Mouse (Mus musculus): ENCODE measurements around the gene Mei4. TPM values are rescaled to one million over a fixed set of nuclear protein-coding genes. Genes with fewer than 3 reads are reported as not detected.

Mei4 gene
- polyA plus RNA-seq, 1 experiment from 2014 or later: 1.1 TPM

- no peak overlapping the region for H3K27ac ChIP-seq
- ATAC-seq (ENCODE audit: low FRiP score): no peak
- no peak overlapping the region for H3K4me2 ChIP-seq
- H3K9me3 ChIP-seq: no peaks in the 10 kb centered on the region
- 95% methylated on average over 1 of the region's 1 CpGs for WGBS
- no peaks in the 10 kb centered on the region for H3K36me3 ChIP-seq (replicated peaks)
- no peak overlapping the region for H3K9ac ChIP-seq
- H3K27me3 ChIP-seq: no peaks in the 10 kb centered on the region
- H3K4me1 ChIP-seq: no peaks in the 10 kb centered on the region
- H3K4me3 ChIP-seq (replicated peaks): no peak overlapping the region
Observed at GRCm38 (mm10) chr9:81966765-81967164, 103.3 kb downstream of the Mei4 start.

- Histone ChIP-seq H3K4me3 (replicated peaks) (no peak overlapping the region), H3K9ac (no peak overlapping the region), H3K27ac (no peak overlapping the region), H3K36me3 (replicated peaks) (no peaks in the 10 kb centered on the region), H3K9me3 (no peaks in the 10 kb centered on the region), H3K4me2 (no peak overlapping the region), H3K4me1 (no peaks in the 10 kb centered on the region), H3K27me3 (no peaks in the 10 kb centered on the region)
- ATAC-seq (ENCODE audit: low FRiP score): no peak
- WGBS: 56% methylated on average over 2 of the region's 2 CpGs
Observed at GRCm38 (mm10) chr9:81968935-81969334, 105.5 kb downstream of the Mei4 start.

- no peaks in the 10 kb centered on the region for H3K4me1 ChIP-seq
- H3K4me3 ChIP-seq (replicated peaks): no peak overlapping the region
- ATAC-seq (ENCODE audit: low FRiP score): no peak
- H3K36me3 ChIP-seq (replicated peaks): no peaks in the 10 kb centered on the region
- no peak overlapping the region for H3K9ac ChIP-seq
- 85% methylated on average over 3 of the region's 3 CpGs for WGBS
- H3K27me3 ChIP-seq: no peaks in the 10 kb centered on the region
- no peak overlapping the region for H3K4me2 ChIP-seq
- H3K9me3 ChIP-seq: no peaks in the 10 kb centered on the region
- no peak overlapping the region for H3K27ac ChIP-seq
Observed at GRCm38 (mm10) chr9:81982461-81982860, 119.0 kb downstream of the Mei4 start.

GRCm38 (mm10) chr9:82012991-82013390 is 149.5 kb downstream of the Mei4 start:
- ATAC-seq (ENCODE audit: low FRiP score): no peak
- H3K4me1 ChIP-seq: no peaks in the 10 kb centered on the region
- no peak overlapping the region for H3K4me2 ChIP-seq
- no peak overlapping the region for H3K27ac ChIP-seq
- WGBS: 61% methylated on average over 3 of the region's 3 CpGs
- no peaks in the 10 kb centered on the region for H3K9me3 ChIP-seq
- H3K9ac ChIP-seq: no peak overlapping the region
- no peak overlapping the region for H3K4me3 ChIP-seq (replicated peaks)
- no peaks in the 10 kb centered on the region for H3K36me3 ChIP-seq (replicated peaks)
- H3K27me3 ChIP-seq: no peaks in the 10 kb centered on the region

- 89% methylated on average over 1 of the region's 1 CpGs for WGBS
- Histone ChIP-seq H3K27ac (no peak overlapping the region), H3K4me1 (no peaks in the 10 kb centered on the region), H3K27me3 (no peaks in the 10 kb centered on the region), H3K4me2 (no peak overlapping the region), H3K4me3 (replicated peaks) (no peak overlapping the region), H3K9me3 (no peaks in the 10 kb centered on the region), H3K36me3 (replicated peaks) (no peaks in the 10 kb centered on the region), H3K9ac (no peak overlapping the region)
- ATAC-seq (ENCODE audit: low FRiP score): no peak
Observed at GRCm38 (mm10) chr9:82042515-82043056, 179.1 kb downstream of the Mei4 start.

- Histone ChIP-seq H3K4me3 (replicated peaks) (no peak overlapping the region), H3K36me3 (replicated peaks) (no peaks in the 10 kb centered on the region), H3K4me2 (no peak overlapping the region), H3K9me3 (no peaks in the 10 kb centered on the region), H3K27ac (no peak overlapping the region), H3K4me1 (no peaks in the 10 kb centered on the region), H3K27me3 (no peaks in the 10 kb centered on the region), H3K9ac (no peak overlapping the region)
- WGBS: 88% methylated on average over 2 of the region's 2 CpGs
- ATAC-seq (ENCODE audit: low FRiP score): no peak
Observed at GRCm38 (mm10) chr9:82044517-82044916, 181.0 kb downstream of the Mei4 start.

- Histone ChIP-seq H3K4me2 (no peak overlapping the region), H3K27me3 (no peaks in the 10 kb centered on the region), H3K4me1 (no peaks in the 10 kb centered on the region), H3K36me3 (replicated peaks) (no peaks in the 10 kb centered on the region), H3K4me3 (replicated peaks) (no peak overlapping the region), H3K9me3 (no peaks in the 10 kb centered on the region), H3K9ac (no peak overlapping the region), H3K27ac (no peak overlapping the region)
- WGBS: 71% methylated on average over 1 of the region's 1 CpGs
- ATAC-seq (ENCODE audit: low FRiP score): no peak
Observed at GRCm38 (mm10) chr9:82073832-82074231, 210.4 kb downstream of the Mei4 start.

GRCm38 (mm10) chr9:82075270-82075669 is 211.8 kb downstream of the Mei4 start:
- H3K9me3 ChIP-seq: no peaks in the 10 kb centered on the region
- 96% methylated on average over 2 of the region's 2 CpGs for WGBS
- no peak overlapping the region for H3K27ac ChIP-seq
- no peaks in the 10 kb centered on the region for H3K36me3 ChIP-seq (replicated peaks)
- no peak overlapping the region for H3K9ac ChIP-seq
- H3K4me2 ChIP-seq: no peak overlapping the region
- H3K4me1 ChIP-seq: no peaks in the 10 kb centered on the region
- ATAC-seq (ENCODE audit: low FRiP score): no peak
- no peaks in the 10 kb centered on the region for H3K27me3 ChIP-seq
- H3K4me3 ChIP-seq (replicated peaks): no peak overlapping the region

GRCm38 (mm10) chr9:82096409-82096808 is 232.9 kb downstream of the Mei4 start:
- no peaks in the 10 kb centered on the region for H3K27me3 ChIP-seq
- H3K36me3 ChIP-seq (replicated peaks): no peaks in the 10 kb centered on the region
- no peak overlapping the region for H3K4me3 ChIP-seq (replicated peaks)
- 86% methylated on average over 3 of the region's 3 CpGs for WGBS
- no peak overlapping the region for H3K27ac ChIP-seq
- H3K4me2 ChIP-seq: no peak overlapping the region
- H3K9me3 ChIP-seq: no peaks in the 10 kb centered on the region
- no peaks in the 10 kb centered on the region for H3K4me1 ChIP-seq
- H3K9ac ChIP-seq: no peak overlapping the region
- ATAC-seq (ENCODE audit: low FRiP score): no peak

- H3K4me2 ChIP-seq: no peak overlapping the region
- H3K4me3 ChIP-seq (replicated peaks): no peak overlapping the region
- H3K27me3 ChIP-seq: no peaks in the 10 kb centered on the region
- no peak overlapping the region for H3K27ac ChIP-seq
- 75% methylated on average over 2 of the region's 2 CpGs for WGBS
- H3K36me3 ChIP-seq (replicated peaks): no peaks in the 10 kb centered on the region
- no peak for ATAC-seq (ENCODE audit: low FRiP score)
- no peak overlapping the region for H3K9ac ChIP-seq
- no peaks in the 10 kb centered on the region for H3K9me3 ChIP-seq
- no peaks in the 10 kb centered on the region for H3K4me1 ChIP-seq
Observed at GRCm38 (mm10) chr9:82114865-82115264, 251.4 kb downstream of the Mei4 start.

- no peak overlapping the region for H3K4me2 ChIP-seq
- H3K27me3 ChIP-seq: no peaks in the 10 kb centered on the region
- H3K9ac ChIP-seq: no peak overlapping the region
- no peaks in the 10 kb centered on the region for H3K9me3 ChIP-seq
- no peak overlapping the region for H3K4me3 ChIP-seq (replicated peaks)
- H3K4me1 ChIP-seq: no peaks in the 10 kb centered on the region
- ATAC-seq (ENCODE audit: low FRiP score): no peak
- no peak overlapping the region for H3K27ac ChIP-seq
- no peaks in the 10 kb centered on the region for H3K36me3 ChIP-seq (replicated peaks)
Observed at GRCm38 (mm10) chr9:82136119-82136518, 272.6 kb downstream of the Mei4 start.

- Histone ChIP-seq H3K36me3 (replicated peaks) (no peaks in the 10 kb centered on the region), H3K9me3 (no peaks in the 10 kb centered on the region), H3K4me1 (no peaks in the 10 kb centered on the region), H3K27me3 (no peaks in the 10 kb centered on the region), H3K4me2 (no peak overlapping the region), H3K27ac (no peak overlapping the region), H3K9ac (no peak overlapping the region), H3K4me3 (replicated peaks) (no peak overlapping the region)
- ATAC-seq (ENCODE audit: low FRiP score): no peak
- WGBS: 60% methylated on average over 9 of the region's 9 CpGs
Observed at GRCm38 (mm10) chr9:82160143-82160542, 296.7 kb downstream of the Mei4 start.

- H3K4me3 ChIP-seq (replicated peaks): no peak overlapping the region
- H3K27me3 ChIP-seq: no peaks in the 10 kb centered on the region
- ATAC-seq (ENCODE audit: low FRiP score): no peak
- 82% methylated on average over 4 of the region's 4 CpGs for WGBS
- no peaks in the 10 kb centered on the region for H3K9me3 ChIP-seq
- no peaks in the 10 kb centered on the region for H3K36me3 ChIP-seq (replicated peaks)
- H3K4me2 ChIP-seq: no peak overlapping the region
- H3K9ac ChIP-seq: no peak overlapping the region
- no peaks in the 10 kb centered on the region for H3K4me1 ChIP-seq
- no peak overlapping the region for H3K27ac ChIP-seq
Observed at GRCm38 (mm10) chr9:82162415-82162814, 298.9 kb downstream of the Mei4 start.
